Mouse (Mus musculus) left cerebral cortex, adult 9 months (tissue): ENCODE data around the gene Psmb10.
"Not testable (repeated sequence)": the region's sequence is repeated elsewhere in the genome, so short reads cannot be mapped to it uniquely, and the experiment has no call there.

Source experiments
- DNase-seq, 2 experiments: peaks; one replicate each; pipeline ENCODE4 v3.0.0; 2022; ENCODE audit warnings: low spot score in 2 of 2

Gene Psmb10

DNA sequence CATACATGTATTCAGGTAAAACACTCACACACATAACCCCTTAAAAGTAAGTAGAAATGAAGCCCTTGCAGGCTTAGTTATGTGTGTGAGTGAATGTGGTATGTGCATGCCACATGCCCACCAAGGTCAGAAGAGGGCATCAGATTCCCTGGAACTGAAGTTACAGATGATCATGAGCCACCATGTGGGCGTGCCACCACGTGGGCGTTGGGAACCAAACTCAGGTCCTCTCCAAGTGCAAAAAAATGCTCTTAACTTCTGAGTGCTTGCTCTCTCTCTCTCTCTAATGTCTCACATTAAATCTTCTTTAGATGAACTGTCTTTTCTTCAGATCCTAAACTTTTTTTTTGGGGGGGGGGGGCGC lies at the start of gene Psmb10:
TSS of gene Psmb10 (minus strand) at position 139 of the 364 bp plus-strand sequence.
- DNase-seq = peak in 1 of 2 experiments; percentile 40

DNA sequence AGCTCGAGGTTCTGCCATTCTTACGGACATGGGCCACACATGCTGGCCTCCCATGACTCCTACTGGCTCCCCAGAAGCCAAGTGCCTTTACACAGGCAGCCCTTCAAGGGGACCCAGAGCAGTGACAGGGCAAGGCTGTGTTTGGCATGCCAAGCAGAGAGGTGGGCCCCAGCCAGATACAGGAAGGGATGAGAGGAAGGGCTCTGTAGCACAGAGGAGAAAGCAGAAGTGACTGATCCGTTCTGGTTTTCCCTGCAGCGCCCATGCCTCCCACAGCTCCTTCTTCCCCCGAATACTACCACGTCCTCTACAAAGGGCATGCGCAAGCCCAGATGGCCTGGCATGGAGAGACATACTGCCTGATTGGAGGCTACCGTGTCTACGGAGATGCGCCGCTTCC lies 45.2 kb upstream of the Psmb10 start:
- not testable (repeated sequence) for DNase-seq

DNA sequence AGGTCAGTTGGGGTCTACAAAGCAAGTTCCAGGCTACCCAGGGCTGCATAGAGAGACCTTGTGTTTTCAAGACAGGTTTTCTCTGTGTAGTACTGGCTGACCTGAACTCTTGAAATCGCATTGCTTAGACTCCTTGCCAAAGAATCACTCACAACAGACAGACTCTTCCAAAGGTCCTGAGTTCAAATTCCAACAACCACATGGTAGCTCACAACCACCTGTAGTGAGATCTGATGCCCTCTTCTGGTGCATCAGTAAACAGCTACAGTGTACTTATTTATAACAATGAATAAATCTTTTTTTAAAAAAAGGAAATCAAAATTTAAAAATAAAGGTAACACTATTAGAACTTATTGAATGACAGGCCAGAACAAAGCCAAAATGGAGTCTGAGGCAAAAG lies 42.9 kb upstream of the Psmb10 start:
- DNase-seq = no peak

DNA sequence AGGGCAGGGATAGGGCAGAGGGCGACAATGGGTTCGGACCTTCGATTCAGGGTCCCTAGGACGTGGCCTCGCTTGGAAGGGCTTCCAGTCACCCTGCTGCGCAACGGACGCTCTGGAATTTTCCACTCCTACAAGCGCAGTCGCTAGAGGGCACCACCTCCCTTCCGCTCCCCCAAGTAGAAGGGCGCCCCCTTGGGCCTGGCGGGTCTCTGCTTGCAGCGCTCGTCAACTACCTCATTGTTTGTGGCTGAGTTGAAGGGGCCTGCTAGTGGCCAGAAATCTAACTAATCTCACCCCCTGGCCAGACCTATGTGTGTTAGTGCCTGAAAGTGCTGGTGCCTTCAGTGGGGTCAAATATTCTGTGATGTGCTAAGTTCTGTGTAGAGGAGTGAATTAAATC lies 41.1 kb upstream of the Psmb10 start, which contains the start of gene Dpep3:
TSS of gene Dpep3 (minus strand) at position 105 of the 400 bp plus-strand sequence.
- DNase-seq = no peak

DNA sequence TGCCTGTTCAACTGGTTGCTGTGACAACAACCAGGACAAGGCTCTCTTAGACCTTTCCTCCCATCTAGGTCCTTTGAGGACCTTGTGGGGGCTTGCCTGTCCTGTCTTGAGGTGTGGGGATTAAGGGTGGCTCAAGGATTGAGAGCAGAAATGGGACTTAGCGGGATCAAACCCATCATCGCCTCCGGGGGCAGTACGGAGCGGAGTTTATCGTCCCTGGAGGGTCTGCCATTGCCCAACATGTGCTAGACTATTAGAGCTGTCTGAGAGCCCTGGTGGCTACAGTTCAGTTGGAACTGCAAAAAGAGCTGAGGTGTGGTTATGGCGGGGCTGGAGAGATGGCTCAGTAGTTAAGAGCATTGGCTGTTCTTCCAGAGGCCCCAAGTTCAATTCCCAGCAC lies 37.1 kb upstream of the Psmb10 start:
- DNase-seq = no peak

DNA sequence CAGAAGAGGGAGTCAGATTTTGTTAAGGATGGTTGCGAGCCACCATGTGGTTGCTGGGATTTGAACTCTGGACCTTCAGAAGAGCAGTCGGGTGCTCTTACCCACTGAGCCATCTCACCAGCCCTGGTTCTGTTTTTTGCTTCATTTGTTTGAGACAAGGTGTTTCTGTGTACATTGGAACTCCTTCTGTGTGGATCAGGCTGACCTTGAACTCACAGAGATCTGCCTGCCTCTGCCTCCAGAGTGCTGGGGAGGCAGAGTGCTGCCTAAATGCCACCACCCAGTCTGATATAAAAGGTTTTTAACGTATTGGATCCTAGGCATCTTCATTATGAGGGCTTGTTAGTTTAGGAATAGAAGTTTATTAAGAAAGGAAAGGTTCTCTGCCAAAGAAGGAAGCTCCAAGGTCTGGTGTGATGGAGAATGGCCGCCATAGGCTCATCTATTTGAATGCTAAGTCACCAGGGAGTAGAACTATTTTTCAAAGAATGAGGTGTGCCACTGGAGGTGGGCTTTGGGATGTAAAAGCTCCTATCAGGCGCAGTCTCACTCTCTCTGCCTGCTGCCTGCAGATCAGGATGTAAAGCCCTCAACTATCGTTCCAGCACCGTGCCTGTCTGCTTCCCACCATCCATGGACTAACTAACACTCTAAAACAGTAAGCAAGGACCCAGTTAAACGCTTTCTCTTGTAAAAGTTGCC lies 32.9 kb upstream of the Psmb10 start:
- DNase-seq = no peak

DNA sequence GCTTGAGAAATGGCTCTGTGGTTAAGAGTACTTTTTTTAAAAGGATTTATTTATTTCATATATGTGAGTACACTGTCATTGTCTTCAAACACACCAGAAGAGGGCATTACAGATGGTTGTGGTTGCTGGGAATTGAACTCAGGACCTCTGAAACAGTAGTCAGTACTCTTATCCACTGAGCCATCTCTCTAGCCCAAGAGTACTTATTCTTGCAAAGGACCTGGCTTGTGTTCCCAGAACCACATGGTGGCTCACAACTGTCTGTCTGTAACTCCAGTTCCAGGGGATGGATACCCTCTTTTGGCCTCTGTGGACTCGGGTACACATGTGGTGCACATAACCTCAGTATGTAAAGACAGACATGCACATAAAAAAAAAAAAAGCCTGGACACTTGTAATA lies 31.1 kb upstream of the Psmb10 start:
- DNase-seq = no peak

DNA sequence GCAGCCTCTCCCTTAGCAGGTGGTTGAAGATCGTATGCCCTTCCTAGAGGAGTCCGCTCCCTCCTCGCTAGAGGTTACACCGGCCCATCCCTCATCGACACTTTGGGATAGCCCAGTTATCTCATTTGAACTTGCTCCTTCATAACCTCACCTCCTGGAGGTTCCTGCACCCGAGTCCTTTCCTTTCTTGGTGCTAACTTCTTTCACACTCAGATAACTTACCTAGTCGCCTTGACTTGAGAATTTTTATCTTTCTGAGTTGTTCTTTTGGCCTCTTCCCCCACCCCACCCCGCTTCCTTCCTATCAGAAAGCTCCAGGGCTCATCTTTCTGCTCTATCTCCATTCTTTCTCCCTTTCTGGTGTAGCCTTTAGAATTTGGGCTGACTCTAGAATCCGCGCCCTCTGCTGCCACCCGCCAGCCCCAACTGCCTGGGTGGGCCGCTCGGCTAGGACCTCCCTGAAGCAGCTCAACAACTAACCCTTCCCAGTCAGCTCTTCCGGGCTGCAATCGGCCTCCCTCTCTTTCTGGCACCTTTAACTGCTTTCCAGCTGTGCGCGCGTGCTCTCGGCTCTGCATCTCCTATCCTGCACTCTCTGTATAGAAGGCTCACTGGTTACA lies 28.6 kb upstream of the Psmb10 start:
- no peak for DNase-seq

DNA sequence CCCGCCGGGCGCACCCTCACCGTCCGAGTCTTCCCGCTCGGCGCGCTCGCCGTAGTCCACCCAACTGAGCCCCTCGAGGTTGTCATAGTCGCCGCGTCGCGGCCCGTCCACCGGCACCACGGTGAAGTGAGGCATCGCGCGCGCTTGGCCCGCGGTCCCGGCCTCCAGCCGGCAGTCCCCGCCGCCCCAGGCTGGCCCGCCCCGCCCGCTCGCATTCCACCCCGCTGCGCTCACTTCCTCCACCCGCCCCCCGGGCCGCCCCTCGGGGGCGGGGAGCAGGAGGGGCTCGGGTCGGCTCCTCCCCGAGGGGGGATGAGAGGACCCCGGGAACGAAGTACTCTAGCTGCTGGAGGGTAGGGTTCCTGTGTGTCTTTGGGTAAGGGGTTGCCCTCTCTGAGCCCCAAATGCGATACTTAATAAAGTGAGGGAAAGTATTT lies 27.7 kb upstream of the Psmb10 start, which contains the start of gene Slc12a4:
TSS of gene Slc12a4 (minus strand) at position 193 of the 437 bp plus-strand sequence.
- no peak for DNase-seq

DNA sequence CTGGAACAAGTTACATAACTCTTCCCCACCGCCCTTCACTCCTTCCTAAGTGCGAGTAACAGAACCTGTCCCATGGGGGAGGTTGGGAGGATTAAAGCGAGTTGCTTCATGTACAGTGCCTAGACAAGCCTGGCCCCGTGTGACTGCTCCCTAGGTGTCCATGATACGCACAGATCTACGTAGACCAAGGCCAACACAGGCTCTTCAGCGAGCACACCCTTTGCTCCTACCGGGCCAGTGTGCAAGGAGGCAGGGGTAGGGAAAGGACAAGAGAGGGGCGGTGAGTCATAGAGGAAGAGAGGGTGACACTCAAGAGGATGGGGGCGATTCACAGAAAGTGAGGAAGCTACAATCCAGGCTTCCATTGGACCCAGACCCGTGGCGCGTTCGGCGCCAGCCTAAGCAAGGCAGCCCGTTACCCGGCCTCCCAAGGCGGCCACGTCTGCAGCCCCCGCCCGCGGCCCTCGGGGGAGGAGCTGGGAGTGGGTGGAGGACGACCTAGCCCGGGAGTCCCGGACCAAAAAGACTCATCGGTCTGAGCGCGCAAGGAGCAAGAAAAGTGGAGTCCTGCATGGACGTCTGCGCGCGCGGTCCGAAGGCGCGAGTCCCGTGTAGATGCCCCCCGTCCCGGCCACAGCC lies 27.1 kb upstream of the Psmb10 start:
- DNase-seq = no peak

DNA sequence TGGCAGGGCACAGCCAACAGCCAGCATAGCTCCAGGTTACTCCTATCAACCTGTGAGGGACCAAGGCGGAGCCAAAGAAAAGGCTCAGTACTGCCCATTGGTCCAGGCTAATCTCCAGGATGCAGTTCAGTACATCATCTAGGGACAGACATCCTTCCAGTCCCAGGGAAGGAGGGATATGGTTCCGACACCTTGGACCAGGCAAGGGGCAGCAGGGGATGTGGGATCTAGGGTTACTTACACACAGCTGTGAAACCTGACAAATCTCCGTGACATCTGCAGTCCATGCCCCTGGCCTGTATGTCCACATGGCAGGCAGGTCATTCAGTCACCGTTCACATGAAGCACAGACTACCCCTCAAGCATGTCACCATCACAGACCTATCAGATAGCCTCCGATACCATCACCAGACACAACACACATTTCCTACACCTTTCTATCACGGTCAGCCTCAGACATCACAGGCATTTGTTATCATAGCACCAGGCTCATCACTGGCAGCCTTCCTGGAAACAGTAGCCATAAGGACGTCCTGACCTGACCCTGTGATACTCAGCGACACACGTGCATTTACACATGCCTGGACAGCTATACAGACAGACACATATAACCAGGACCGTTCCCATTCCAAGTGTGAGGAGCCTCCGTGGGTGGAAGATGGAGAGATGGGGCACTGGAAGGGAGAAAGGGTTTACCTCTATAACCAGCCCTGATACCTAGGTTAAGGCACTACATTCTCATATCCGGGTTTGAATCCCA lies 26.4 kb upstream of the Psmb10 start:
- no peak for DNase-seq

DNA sequence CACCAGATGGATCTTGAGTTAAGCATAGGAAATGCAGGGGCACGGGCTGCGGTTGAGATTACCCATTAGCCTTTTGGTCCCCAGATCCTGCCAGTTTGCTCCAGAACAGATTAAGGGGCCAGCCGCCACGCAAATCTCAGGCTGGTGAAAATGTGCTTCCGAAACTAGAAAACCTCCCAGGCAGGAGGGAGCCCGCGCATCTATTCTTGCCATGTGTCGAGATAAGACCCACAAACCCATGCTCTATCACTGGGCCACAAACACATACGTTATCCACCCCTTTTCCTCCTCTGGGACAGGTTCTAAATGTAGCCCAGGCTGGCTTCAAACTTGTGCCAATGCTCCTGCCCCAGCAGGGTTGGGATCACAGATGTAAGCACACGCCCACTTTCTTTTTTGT lies 23.3 kb upstream of the Psmb10 start:
- no peak for DNase-seq

DNA sequence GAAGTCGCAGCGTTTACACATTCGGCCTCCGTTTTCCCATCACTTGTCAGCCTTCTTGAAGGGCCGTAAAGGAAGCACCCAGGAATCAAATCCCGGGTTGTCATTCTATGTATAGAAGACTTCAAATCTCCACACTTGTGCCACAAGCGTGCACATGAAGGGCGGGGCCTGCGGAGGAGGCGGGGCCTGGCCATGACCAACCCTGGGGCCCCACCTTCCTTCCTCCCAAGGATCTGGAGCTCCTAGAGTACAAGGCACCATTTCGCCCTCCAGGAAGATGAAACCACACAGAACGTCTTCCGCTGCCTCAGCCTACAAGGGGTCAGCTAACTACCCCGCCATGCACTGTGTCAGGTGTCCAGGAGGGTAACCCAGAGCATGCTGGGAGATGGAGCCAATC lies 22.9 kb upstream of the Psmb10 start:
- DNase-seq = no peak

DNA sequence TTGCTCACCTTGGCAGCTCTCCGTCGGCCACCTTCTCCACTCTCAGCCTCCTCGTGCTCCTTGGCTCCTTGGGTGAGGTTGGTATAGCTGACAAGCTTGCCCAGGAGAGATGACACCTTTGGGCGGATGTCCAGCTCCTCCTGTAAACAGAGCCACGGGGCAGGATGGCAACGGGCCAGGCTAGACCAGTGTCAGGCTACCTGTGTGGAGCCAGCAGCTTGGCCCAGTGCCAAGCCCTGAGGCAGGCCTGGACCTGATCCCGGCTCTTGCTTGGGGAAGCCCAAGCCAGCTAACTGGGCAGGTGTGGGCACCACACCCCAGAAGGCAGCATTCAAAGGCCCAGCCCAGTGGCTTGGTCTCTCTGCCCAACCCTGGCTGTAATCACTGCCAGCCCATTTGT lies 21.1 kb upstream of the Psmb10 start:
- no peak for DNase-seq

DNA sequence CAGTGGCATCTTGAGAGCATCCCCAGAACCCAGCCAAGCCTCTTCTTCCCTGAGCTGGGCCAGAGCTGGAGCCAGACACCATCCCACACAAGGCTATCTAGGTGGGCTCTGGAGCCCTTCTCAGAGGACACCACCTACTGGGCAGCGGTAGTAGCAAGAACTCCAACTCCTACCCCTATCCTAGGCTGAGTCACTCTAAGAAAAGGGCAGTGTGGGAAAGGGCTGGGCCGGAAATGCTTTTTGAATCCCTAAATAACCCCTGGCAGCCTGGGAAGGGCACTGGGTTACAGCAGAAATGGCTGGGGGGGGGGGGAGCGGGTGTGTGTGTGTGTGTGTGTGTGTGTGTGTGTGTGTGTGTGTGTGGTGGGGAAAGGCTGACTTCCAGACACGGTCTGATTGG lies 19.6 kb upstream of the Psmb10 start:
- DNase-seq = no peak

DNA sequence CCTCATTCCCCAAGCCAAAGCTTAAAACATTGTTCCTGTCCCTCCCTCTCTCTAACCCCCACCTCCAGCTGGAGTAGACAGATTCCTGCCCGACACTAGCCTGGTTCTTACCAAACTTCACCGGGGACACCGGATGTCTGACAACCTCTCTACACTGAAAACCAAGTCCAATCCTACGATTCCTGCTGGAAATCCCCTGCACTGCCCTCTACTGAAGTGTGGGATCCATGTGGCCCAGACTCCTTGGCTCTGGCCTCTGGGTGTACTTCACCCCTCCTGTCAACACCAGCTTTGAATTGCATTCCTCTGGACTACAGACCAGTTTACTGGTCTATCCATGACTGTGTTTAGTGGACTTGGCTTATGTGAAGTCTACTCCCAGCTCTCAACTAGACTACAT lies 18.3 kb upstream of the Psmb10 start:
- no peak for DNase-seq

DNA sequence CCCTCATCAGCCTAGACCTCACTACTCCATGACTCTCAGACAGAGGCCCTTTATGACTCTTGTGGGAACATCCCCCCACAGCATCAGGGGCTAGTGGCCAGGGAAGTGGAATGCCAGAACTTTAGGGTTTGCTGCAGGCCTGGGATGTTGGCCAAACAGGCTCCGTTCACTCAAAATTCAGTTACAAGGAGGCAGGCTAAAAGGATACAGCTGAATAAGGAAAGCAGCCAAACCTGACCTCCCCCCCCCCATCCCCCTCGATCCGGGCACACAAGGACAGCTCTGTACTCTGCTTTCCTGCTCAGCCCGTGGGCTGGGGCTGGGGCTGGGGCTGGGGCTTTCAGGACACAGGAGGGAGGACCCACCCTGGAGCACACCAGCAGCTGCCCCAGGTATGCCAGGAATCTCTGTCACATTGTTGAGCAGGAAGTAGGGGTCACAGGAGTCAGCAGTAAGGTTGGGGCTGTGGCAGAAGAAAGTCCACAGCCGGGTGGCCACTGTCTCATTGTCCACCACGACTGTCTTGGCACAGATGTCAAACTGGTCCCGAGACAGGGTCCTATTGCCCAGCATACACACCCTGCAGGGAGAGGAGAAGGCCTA lies 12.9 kb upstream of the Psmb10 start:
- peak in 1 of 2 experiments; percentile 64 for DNase-seq

DNA sequence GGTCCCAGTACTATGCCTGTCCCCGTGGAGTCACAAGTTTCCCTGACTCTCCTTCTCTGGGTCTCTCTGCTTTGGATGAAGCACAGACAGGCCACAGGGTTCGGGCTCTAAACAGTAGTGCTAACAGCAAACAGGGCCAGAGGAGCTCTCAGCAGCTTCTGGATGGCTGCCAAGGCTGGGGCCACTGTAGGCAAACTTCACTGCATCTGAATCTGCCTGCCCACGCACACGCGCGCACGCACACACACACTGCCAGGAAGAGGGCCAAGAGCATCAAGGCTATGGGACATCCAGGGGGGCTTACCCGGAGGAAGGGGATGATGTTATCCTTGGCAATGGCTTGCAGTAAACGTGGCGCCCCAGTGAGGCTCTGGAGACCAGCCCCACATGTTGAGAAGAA lies 11.1 kb upstream of the Psmb10 start:
- DNase-seq = peak in 1 of 2 experiments; percentile 58

DNA sequence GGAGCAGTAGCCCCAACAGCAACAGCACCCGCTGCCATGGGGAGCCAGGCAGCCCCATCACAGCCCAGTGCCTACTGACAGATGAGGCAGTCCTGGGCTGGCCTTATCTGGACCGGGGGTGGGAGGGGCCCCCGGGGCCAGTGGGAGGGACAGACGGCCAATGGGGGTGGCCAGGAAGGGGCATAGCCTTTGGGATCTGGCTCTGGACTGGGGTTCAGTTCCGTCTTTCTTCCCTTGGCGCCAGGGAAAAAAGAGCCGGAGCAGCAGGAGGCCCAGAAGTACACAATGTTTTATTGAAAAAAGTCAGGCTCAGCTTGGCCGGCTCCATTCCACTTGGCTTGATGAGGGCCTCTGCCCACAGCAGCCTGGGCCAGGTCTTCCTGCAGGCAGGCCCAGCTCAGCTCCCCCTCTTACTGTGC lies 5.1 kb upstream of the Psmb10 start, which contains the start of gene Lcat:
TSS of gene Lcat (minus strand) at position 62 of the 419 bp plus-strand sequence.
- peak in 1 of 2 experiments; percentile 46 for DNase-seq

DNA sequence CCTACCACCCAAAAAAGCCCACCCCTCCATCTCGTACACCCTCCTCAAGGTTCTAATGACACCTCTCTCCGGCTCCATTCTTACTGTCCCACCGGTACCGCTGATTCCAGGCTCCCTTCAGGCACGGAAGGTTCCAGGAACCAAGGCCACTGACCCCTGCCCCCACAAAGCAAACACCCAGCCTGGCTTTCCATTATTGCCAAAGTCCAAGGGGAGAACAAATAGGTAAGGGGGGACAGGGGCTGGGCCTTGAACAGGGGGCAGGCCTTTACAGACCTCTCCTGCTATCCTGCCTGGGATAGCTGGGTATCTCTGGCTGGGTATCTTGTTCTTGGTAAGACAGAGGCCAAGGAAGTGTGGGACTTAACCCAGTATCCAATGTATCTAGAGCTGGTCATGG lies 4.3 kb upstream of the Psmb10 start:
- DNase-seq = no peak

DNA sequence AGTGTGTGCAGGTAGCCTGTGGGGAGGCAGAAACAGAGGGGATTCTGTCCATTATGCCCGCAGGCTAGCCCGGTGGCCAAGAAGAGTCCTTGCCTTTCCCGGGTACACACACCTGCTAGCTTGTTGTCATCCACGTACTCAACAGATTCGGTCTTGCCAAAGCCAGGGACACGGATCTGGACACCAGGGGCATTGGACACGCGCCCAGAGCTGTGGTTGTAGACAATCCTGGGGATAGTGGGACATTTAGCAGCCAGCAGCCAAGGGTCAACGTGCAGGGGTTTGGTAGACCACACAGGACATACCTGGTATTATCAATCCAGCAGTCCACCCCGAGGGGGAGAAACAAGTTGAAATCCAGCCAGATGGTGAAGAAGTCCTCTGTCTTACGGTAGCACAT lies 3.8 kb upstream of the Psmb10 start:
- no peak for DNase-seq
